Mouse (Mus musculus): ENCODE measurements around the gene Ovch2. TPM values are rescaled to one million over a fixed set of nuclear protein-coding genes. Genes with fewer than 3 reads are reported as not detected.
"Not testable (repeated sequence)": the region's sequence is repeated elsewhere in the genome, so short reads cannot be mapped to it uniquely, and the experiment has no call there.

Ovch2 gene
- total RNA-seq (2021): not detected
- long read RNA-seq: 0 reads

- no peak for DNase-seq (ENCODE audit: low spot score in 2 of 2)
Measured at GRCm38 (mm10) chr7:107801108-107801507, at the start of gene Ovch2. Gene Ovch2 (minus strand): TSS chr7:107801208.

DNA sequence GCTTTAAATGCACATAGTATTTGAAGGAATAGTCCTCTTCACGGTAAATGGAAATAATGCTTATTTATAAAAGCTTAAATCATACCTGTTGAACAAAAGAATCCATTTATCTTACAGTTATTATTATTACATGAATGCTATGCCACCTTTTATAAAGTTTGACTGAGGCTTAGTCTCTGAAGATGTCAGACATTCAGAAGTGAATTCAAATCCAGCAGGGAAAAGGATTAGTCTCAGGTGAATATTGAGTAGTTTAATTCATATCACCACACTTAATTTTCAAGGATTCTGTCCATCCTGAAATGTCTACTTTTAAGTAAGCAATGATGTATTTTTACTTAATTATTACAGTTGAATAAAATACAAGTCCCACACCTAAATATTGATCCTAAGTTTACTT lies 46.4 kb upstream of the Ovch2 start, which contains the start of gene Olfr470:
Olfr470 (minus strand) TSS at position 101 of the 400 bp plus-strand sequence.
- not testable (repeated sequence) for DNase-seq (ENCODE audit: low spot score in 2 of 2)

DNA sequence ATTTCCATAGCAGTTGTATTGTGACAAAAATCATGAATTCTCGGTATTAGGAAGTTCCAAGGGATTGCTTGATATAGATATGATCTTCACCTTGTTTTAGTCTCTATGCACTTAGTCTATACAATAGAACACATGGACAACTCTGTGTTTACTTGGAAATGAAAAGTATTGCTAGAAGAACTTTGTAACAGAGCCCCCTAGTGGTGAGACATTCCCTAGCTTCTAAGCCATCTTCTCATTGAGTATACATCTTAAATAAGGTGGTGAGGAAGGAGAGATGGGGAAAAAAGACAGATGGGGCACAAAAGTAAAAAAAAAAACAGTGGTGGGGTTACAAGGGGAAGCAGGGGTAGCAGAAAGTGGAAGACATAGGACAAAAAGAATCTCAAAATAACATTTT lies 40.7 kb upstream of the Ovch2 start:
- DNase-seq (ENCODE audit: low spot score in 2 of 2): no peak

DNA sequence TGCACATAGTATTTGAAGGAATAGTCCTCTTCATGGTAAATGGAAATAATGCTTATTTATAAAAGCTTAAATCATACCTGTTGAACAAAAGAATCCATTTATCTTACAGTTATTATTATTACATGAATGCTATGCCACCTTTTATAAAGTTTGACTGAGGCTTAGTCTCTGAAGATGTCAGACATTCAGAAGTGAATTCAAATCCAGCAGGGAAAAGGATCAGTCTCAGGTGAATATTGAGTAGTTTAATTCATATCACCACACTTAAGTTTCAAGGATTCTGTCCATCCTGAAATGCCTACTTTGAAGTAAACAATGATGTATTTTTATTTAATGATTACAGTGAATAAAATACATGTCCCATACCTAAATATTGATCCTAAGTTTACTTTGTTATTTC lies 24.4 kb upstream of the Ovch2 start, which contains the start of gene Olfr469:
Olfr469 (minus strand) TSS at position 101 of the 400 bp plus-strand sequence.
- not testable (repeated sequence) for DNase-seq (ENCODE audit: low spot score in 2 of 2)

DNA sequence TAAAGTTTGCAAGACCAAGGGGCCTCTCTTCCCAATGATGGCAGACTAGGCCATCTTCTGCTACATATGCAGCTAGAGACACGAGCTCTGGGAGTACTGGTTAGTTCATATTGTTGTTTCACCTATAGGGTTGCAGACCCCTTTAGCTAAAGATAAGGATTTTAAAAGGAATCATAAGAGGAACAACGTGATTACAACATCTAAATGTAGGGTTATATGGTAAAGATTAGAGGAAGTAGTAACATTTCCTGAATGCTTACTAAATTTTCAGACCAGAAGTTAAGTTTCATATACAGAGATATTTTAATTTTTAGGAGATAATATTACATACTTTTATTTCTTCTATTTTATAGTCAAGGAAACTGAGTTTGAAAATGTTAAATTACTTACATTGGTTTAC lies 22.9 kb upstream of the Ovch2 start:
- DNase-seq (ENCODE audit: low spot score in 2 of 2): not testable (repeated sequence)

GRCm38 (mm10) chr7:107819442-107819841 lies 18.4 kb upstream of the Ovch2 start:
- no peak for DNase-seq (ENCODE audit: low spot score in 2 of 2)

GRCm38 (mm10) chr7:107811963-107812362 lies 11.0 kb upstream of the Ovch2 start, which contains the start of gene Olfr467:
Gene Olfr467 (plus strand): TSS chr7:107812263.
- DNase-seq (ENCODE audit: low spot score in 2 of 2): no peak

DNA sequence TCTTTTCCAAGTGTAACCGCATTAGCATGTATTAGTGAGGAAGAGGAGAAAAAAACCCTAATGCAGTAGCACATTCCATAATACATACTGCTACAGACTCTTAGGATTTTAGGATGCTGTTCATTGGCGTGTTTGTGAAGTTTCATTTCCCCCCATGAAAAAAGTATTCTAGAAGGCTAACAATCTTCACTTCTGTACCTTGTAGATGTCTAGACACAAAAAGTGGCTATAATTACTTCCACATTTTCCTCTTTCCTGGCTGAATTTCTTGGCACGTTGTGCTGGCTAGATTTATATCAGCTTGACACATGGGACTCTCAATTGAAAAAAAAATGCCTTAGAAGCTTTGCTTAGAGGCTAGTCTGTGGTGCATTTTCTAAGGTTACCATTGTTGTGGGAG lies 1.1 kb upstream of the Ovch2 start:
- no peak for DNase-seq (ENCODE audit: low spot score in 2 of 2)

DNA sequence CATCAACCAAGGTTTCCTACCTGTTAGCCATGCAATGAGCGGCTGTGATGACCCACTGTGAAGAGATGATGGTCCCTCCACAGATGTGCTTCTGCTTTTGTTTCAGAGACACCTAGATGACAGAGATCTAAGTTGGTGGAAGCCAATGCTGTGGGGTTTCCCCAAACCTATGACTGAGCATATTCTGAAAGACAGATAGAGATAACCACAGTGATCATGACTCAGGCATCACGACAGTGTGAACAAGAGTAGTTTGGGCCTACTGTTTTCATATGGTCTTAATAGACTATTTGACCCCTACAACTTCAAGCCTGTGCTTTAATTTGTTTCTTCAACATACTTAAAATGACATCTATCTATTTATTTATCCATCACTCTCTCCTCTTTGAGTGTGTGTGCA lies 4.5 kb downstream of the Ovch2 start:
- DNase-seq (ENCODE audit: low spot score in 2 of 2): no peak

GRCm38 (mm10) chr7:107787977-107788620 lies 12.9 kb downstream of the Ovch2 start:
- peak; percentile 11 to 17 for DNase-seq (ENCODE audit: low spot score in 2 of 2)

DNA sequence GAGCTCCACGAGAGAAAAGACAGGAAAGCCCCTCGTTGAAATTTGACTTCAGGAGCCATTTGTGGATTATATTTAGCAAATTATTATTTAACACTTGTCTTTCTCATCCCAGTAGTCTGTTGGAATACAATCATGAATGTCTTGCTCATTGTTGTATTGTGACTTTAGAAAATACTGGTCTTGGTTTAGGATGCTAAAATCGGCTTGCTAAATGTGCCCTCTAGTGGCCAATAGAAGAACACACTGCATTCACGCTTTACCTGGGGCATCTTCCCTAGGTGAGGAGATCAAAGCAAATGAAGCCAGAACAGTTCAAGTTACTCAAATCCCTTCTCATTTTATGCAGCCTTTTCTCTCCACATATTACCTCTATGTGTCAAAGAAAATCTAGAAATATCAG lies 21.4 kb downstream of the Ovch2 start:
- DNase-seq (ENCODE audit: low spot score in 2 of 2): no peak

- no peak for DNase-seq (ENCODE audit: low spot score in 2 of 2)
Measured at GRCm38 (mm10) chr7:107778216-107778615, 22.8 kb downstream of the Ovch2 start.

GRCm38 (mm10) chr7:107770812-107771211 lies 30.2 kb downstream of the Ovch2 start:
- no peak for DNase-seq (ENCODE audit: low spot score in 2 of 2)

DNA sequence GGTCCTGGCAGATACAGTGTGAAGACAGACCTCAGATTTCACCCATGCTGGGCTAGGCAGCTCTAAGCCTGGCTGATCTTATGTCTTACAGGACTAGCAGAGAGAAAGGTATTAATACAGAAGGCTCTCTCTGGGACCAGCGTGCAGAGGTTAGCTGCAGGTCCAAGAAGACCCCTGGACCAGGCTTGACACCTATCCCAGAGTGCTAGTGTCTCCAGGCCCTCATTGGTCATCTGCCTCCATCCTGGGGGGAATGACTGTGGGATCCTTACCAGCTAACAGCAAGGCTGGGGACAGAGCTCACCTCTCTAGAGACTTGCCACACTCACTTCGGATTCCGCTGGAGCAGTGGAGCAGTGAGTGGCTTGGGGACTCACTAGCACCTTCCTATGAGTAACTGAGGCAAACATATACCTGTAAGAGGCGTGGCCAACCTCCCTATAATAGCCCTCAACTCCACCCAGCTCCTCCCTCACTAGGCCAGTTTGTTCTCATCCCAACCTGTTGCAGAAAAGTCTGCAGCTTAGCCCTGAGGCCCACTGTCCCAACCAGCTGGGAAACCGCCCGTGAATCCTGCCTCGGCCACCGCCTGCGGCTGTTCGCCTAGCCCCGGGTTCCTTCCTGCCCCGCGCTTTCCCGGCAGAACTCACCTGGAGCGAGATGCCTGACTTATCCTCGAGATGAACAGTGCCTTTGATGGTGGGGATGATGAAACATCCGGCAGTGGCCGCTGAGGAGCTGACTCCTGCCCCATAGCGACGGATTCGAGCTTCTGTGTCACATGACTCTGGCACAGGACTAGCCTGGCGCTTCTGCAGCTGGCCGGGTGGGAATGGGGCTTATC lies 43.5 kb downstream of the Ovch2 start, which contains the start of gene Cyb5r2:
Cyb5r2 (minus strand) TSS at position 725 of the 844 bp plus-strand sequence.
- DNase-seq (ENCODE audit: low spot score in 2 of 2): peak in 1 of 2 experiments; percentile 26

DNA sequence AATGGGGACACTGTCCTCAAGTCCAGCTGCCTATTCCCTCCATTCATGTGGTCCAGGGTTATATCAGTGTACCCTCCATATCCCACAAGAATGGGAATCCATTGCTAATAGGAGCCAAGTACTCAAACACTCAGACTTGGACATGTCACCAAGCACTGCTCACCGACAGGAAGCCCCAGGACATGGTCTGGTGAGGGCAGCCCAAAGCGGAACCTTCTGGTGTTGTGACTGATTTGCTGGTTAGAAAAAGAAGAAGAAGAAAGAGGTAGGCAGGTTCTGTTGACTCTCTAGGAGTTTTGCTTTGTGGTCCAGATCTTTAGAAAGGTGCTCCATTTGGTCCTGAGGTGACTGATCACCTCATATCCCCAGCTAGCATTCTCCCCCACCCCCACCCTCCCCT lies 44.3 kb downstream of the Ovch2 start:
- DNase-seq (ENCODE audit: low spot score in 2 of 2): no peak

DNA sequence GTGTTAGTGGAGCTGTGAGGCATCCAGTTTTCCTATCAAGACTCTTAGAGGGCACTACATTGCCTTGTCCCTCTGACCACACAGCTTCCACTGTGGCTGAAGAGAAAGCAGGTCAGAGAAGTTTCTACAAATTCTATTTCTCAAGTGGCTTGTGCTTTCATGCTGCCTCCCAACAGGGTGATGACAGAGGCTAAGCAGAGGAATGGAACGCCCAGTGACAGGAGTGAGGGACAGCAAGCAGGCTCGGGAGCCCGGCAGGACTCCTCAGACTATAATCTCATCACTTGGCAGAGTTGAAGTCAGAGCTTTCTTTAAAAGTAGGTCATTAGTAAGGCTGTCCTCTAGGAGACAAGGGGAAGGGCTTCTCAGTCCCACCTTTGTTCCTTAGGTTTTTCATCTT lies 45.1 kb downstream of the Ovch2 start:
- no peak for DNase-seq (ENCODE audit: low spot score in 2 of 2)

DNA sequence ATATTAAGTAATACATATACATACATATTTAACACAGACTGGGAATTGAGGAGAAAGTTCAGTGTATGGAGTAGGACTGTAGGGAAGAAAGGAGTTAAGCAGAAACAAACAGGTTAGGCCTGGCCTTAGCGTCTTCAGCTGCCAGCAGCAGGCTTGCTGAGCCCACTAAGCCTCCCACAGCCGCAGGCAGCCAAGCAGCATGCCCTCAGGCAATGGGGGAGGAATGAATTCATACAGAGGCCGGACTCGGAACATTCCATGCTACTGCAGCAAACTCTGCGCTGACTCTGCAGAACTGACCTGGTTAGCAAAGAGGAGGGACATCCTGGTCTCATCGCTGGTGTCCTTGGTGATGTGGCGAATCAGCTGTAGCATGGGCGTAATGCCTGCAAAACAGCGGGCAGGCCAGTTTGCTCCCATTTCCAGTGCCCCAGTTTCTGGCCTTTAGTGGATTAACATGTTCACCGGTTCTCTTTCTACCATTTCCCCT lies 48.9 kb downstream of the Ovch2 start:
- DNase-seq (ENCODE audit: low spot score in 2 of 2): no peak

DNA sequence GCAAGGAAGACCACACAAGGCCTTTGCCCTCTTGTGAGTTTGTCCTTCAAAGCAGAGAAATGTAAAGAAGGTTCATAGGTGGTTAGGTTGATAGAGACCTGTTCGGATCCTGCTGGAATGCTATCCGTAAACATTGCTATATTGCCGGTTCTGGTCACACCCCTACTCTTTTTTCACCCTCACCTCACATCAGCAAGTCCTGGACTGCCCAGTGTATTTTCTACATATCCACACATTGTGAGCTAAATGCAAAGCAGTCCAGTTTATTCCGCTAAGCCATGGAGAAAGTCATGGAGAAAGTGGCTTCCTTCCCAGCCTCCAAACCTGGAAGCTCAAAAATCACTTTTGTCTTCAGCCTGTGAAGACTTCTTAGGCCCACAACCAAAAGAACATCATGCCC lies 51.3 kb downstream of the Ovch2 start:
- DNase-seq (ENCODE audit: low spot score in 2 of 2): no peak

- peak; percentile 52 to 62 for DNase-seq (ENCODE audit: low spot score in 2 of 2)
Measured at GRCm38 (mm10) chr7:107749270-107749669, 51.7 kb downstream of the Ovch2 start.

DNA sequence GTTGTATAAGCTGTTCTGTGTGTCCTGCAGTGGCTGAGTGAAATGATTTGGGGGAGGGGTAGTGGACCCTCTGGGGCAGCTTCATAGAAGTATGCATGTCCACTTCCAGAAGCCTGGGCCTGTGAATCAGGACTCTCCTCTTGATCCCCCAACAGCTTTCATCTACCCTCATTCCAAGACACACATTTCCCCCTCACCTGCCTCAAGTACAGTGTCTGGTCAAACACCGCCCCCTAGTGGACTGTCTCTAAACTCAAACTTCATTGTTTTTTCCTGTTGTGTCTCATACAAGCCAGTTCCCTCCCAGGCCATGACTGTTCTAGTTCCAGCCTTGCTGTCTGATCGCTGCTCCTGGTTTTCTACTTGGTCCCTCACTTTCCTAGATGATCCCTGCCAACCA lies 53.1 kb downstream of the Ovch2 start:
- peak; percentile 63 to 71 for DNase-seq (ENCODE audit: low spot score in 2 of 2)

- DNase-seq (ENCODE audit: low spot score in 2 of 2): no peak
Measured at GRCm38 (mm10) chr7:107747476-107747875, 53.5 kb downstream of the Ovch2 start.

- no peak for DNase-seq (ENCODE audit: low spot score in 2 of 2)
Measured at GRCm38 (mm10) chr7:107746036-107746435, 55.0 kb downstream of the Ovch2 start.

Measured in layer of hippocampus, postnatal 10 days (tissue).